Mouse (Mus musculus) c-Kit-negative CD71-positive TER-119-positive erythroid progenitor cells, embryonic 14.5 days (primary cell): ENCODE data around the gene Impdh2.
"Not testable (repeated sequence)": the region's sequence is repeated elsewhere in the genome, so short reads cannot be mapped to it uniquely, and the experiment has no call there.

Source experiments
- DNase-seq: peaks from one replicate; pipeline ENCODE4 v3.0.0-alpha.2; 2013; ENCODE audit warnings: low read depth, low spot score

Gene Impdh2

GRCm38 (mm10) chr9:108600011-108600410, 39.9 kb downstream of the Impdh2 start:
- DNase-seq = no peak

GRCm38 (mm10) chr9:108601986-108602385, 41.9 kb downstream of the Impdh2 start:
- DNase-seq = no peak

GRCm38 (mm10) chr9:108607929-108608328, 47.8 kb downstream of the Impdh2 start:
- DNase-seq = not testable (repeated sequence)

- DNase-seq = no peak
Observed at GRCm38 (mm10) chr9:108608889-108609288, 48.8 kb downstream of the Impdh2 start.

GRCm38 (mm10) chr9:108611488-108611887, 51.4 kb downstream of the Impdh2 start:
- no peak for DNase-seq
